Mouse (Mus musculus) megakaryocyte progenitor cell, adult 5-6 weeks (primary cell): ENCODE data around the gene Cldn6. TPM values are rescaled to one million over a fixed set of nuclear protein-coding genes. Genes with fewer than 3 reads are reported as not detected.
A peak's percentile ranks its signal among the peaks of the same experiment; 100 is the strongest.

Experiments used
- ATAC-seq: replicated peaks from 2 replicates; pipeline ENCODE4 v1.8.0; 2016; ENCODE audit warnings: mild to moderate bottlenecking, moderate TSS enrichment, inconsistent platforms; ENCODE audit not compliant: poor library complexity
- total RNA-seq, 2 experiments: library from RNA; stranded (forward) in 1 of 2; stranded (reverse) in 1 of 2; fragments of 157-497, 149-512 nt in 1 of 2; fragments of 200-1000 nt in 1 of 2; gene quantifications; 2 replicates each; pipeline versions ENCODE4 v1.2.3 to v1.2.4; 2015 to 2017

The Cldn6 gene
- total RNA-seq, 2 experiments from 2014 or later = not detected

GRCm38 (mm10) chr17:23674271-23674952 lies 4.6 kb upstream of the Cldn6 start:
- ATAC-seq = no peak

DNA sequence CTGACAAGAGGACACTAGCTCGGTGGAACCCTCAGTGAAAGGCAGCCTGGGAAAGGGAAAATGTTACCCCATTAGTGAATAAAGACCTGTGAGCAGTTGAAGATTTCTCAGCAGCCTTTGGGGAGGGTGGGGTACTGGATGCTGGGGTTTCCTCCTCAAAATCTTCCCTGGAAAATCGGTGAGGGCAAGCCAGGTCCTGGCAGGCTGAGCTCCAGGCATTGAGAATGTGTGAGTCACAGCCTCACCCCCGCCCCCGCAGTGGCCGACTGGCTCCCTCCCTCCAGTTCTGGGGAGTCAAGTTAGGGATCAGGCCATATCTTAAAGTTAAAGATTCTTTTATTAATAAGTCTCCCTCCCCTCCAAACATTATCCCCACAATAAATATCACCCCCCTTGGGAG lies 3.9 kb upstream of the Cldn6 start:
- ATAC-seq = no peak

GRCm38 (mm10) chr17:23675564-23676281 lies 3.3 kb upstream of the Cldn6 start:
- peak; percentile 29 for ATAC-seq

GRCm38 (mm10) chr17:23676473-23677031 lies 2.5 kb upstream of the Cldn6 start:
- no peak for ATAC-seq

DNA sequence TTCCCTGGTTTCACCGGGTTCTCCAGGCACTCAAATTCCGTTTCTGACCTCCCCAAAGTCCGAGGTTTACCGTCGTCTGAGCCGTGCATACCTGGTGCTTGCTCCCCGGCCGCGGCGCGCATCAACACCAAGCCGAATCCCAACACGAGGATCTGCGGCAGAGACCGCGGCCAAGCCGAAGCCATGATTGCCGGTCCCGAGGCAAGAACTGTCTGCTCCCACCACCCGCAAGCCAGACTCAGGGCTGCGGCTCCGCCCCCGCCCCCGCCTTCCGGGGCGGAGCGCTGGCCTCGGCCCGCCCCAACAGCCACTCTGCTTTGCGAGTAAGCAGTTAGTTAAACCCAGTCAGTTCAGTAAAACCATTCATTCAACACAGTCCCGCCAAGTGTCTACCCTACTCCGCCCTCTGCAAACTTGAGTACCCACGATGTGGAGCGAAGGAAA lies 1.8 kb upstream of the Cldn6 start, which contains the start of gene Tnfrsf12a:
Gene Tnfrsf12a (minus strand): TSS at position 233 of the 444 bp plus-strand sequence.
- peak; percentile 57 for ATAC-seq

GRCm38 (mm10) chr17:23680336-23680735 lies 1.3 kb downstream of the Cldn6 start:
- ATAC-seq = no peak

GRCm38 (mm10) chr17:23681086-23681485 lies 2.0 kb downstream of the Cldn6 start:
- no peak for ATAC-seq

DNA sequence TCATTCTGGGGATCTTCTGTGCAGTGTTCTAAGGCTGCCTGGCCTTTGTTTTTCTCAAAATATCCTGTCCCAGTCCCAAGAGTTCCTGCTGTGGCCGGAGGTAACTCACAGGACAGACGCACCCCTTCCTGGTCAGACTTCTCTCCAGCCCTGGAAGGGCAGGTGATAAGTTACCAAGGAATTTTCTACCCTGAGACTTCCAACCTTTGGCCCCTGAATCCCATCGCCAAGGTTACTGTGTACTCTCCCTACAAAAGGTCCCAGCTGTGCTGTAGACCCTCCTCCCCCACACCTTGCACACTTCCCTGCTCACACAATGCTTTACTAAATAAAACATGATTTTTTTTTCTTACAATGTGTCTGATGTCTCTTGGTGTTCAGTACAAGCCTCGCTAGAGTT lies 3.0 kb downstream of the Cldn6 start:
- ATAC-seq = no peak

- no peak for ATAC-seq
Measured at GRCm38 (mm10) chr17:23682530-23682929, 3.5 kb downstream of the Cldn6 start.

GRCm38 (mm10) chr17:23683226-23683625 lies 4.2 kb downstream of the Cldn6 start:
- ATAC-seq = no peak

- peak; percentile 56 for ATAC-seq
Measured at GRCm38 (mm10) chr17:23683856-23684672, 5.0 kb downstream of the Cldn6 start, which contains the start of gene Cldn9. Gene Cldn9 (minus strand): TSS chr17:23684026.

DNA sequence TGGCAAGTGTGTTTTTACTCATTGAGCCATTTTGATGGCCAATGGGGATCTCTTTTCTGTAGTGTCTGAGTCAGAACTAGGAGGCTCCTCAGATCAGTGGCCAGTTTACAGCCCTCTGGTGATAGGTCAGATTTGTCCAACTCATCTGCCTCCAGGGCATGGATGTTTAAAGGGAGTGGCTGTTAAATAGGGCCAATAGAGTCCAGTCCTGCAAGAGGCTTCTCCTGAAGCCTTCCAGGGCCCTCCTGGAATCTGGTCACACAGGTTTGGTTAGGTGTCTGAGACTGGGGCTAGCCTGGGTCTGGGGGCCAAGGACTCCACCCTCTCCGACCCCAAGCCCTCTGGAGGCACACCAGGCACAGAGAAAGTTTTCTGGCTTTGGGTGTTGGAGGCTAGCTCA lies 15.4 kb downstream of the Cldn6 start:
- ATAC-seq = no peak

DNA sequence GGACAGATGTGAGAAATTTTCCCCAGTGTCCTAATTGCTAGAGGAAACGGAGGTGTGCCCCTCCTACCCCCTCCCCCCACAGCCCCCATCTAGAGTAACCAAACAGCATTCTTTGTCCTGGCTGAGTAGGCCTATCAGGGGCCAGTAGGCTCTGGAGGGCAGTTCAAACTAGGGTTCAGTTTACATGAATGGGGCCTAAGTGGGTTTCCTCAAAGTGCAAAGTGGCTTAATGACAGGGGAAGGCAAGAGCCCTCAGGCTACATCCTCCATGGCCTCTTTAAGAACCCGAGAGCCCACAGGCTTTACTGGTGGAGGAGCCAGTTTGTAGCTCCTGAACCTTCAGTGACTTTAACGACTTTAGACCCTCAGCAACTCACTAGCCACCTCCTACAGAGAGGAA lies 16.8 kb downstream of the Cldn6 start:
- no peak for ATAC-seq

DNA sequence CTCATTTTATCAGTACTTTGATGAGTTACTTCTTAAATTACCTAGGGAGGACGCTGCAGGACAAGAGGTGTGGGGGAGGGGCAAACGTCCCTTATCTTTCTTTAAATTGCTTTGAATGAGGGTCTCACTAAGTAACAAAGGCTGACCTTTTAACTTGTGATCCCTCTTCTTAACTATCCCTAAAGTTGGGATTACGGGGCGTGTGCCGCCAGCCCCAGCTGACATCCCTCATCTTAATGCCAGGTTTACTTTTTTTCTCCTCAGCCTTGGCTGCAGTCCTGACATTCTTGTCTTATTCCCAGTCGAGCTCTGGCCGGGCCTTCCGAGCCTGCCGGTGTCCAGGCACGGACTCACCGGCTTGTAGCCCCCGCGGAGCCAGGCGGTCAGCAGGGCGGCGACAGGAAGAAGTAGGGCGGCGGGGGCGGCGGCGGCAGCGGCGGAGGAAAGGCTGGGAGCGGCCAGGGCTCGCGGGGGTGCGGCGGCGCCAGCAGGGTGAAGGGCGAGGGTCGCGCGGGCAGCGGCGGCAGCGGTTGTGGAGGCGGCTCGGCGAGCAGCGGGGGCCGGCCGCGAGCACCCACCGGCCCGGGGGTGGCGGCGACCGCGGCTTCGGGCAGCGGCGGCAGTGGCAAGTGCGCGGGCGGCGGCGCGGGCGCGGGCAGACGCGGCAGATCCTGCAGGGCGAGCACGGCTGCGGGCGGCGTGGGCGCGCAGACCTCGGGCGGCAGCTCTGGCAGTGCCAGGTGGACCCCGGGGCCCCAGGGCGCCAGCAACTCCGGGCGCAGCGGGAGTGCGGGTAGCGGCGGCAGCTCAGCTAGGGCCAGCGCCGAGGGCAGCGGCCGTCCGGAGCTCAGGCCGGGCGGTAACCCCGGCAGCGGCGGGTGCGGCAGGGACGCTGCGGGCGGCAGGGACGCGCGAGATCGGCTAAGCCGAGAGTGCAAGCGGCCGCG lies 20.4 kb downstream of the Cldn6 start:
- ATAC-seq = peak; percentile 22

- peak; percentile 100 for ATAC-seq
Measured at GRCm38 (mm10) chr17:23700079-23700478, 21.0 kb downstream of the Cldn6 start.

GRCm38 (mm10) chr17:23703301-23703700 lies 24.3 kb downstream of the Cldn6 start:
- ATAC-seq = no peak

- no peak for ATAC-seq
Measured at GRCm38 (mm10) chr17:23704741-23705140, 25.7 kb downstream of the Cldn6 start.

GRCm38 (mm10) chr17:23705525-23706104 lies 26.6 kb downstream of the Cldn6 start:
- no peak for ATAC-seq

GRCm38 (mm10) chr17:23706212-23706611 lies 27.2 kb downstream of the Cldn6 start:
- peak; percentile 94 for ATAC-seq

GRCm38 (mm10) chr17:23717003-23717402 lies 38.0 kb downstream of the Cldn6 start:
- no peak for ATAC-seq
